Mouse (Mus musculus) thymus, postnatal 14 days (tissue): ENCODE data around the gene Serinc5.

Source experiments
- DNase-seq: peaks from one replicate; pipeline ENCODE4 v3.0.0; 2021

The Serinc5 gene

GRCm38 (mm10) chr13:92610311-92611221 lies at the start of gene Serinc5:
Gene Serinc5 (plus strand): TSS chr13:92611091.
- DNase-seq = peak; percentile 100

DNA sequence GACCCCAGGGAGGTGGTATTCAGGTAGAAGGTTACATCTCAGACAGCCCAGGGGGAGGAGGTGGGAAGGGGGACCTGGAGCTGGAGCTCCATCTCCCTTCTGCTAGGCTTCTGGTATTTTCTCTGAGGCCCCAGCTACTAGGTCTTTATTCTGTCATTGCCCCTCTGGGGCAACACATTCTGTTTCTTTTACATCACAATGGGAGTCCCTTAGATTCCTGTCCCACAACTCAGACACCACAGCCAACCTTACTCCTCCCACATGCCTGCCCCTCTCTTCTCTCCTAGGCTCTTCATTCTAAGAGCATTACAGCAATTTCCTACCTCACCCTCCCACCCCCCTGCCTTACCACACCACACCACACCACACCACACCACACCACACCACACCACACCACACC lies 34.8 kb upstream of the Serinc5 start, which contains the start of gene Spz1:
Gene Spz1 (minus strand): TSS at position 101 of the 400 bp plus-strand sequence.
- no peak for DNase-seq

DNA sequence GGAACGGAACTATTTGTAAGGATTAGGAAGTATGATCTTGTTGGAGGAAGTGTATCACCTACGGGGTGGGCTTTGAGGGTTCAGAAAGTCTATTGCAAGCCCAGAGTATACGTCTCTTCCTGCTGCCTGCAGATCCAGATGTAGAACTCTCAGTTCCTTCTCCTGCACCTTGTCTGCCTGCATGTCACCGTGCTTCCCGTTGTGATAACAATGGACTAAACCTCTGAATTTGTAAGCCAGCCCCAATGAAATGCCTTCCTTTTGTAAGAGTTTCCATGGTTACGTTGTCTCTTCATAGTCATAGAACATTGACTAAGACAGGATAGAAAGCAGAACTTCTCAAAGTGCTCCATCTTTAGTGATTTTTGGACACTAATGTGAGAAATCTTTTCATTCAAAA lies 34.2 kb upstream of the Serinc5 start:
- DNase-seq = no peak

GRCm38 (mm10) chr13:92578210-92578609 lies 32.7 kb upstream of the Serinc5 start:
- no peak for DNase-seq

DNA sequence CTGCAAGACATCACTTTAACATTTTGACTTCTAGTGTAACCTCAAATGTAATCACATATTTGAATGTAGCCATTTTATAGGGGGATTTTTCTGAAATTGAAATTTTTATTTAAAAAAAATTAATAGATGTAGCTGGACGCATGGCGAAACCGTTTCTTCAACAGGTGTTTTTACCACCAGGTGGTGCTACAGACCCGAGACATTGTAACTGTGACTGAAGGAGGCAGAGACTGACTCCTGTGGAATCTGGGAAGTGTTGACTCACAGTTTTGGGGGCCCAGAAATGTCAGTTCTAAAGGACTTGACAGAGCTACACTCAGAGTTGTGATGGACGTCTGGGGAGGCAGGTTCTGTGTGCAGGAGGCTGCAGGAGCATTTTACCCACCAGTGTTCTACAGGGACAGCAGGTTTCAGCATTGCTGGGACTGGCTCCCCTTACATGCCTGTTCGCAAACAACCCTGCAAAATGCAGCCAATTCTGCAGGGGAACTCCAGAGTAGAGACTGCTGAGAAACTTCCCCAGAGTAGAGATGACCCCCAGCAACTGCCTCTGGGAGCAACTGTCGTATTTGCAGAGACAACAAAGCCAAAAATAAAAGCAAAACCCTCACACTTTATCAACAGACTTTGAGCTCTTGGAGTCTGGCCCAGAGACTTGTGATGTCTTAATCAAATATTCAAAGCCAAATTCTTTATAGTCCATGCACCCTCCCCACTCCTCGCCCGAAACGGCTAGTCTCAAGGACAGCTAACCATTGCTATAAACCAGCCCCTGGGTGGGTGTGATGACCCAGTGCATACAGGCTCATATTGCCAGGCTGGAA lies 30.5 kb upstream of the Serinc5 start:
- DNase-seq = peak; percentile 80

DNA sequence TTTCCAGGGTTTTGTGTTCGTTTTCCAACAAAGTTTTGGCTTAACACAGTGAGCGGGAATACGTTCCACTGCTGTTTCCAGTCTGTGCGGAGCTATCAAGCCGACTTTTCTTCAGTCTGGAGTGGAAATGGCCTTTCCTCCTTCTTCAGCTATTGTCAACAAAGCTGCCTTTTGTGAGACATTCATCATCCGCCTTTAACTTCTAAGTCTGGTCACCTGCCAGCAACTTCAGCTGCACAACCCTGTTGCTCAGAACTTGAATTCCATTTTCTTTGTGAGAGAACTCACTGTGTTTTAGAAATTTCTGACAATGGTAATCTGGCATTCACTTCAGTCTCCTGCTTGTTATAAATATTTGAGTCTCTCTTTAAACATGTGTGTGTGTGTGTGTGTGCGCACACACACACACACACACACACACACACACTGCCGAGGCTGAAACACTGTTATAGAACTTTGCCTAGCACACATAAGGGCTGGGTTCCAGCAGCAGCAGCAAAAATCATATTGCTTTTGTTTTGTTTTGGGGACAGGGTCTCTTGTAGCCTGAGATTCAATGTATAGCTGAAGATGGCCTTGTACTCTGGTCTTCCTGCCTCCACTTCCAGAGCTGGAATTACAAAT lies 26.7 kb upstream of the Serinc5 start:
- DNase-seq = no peak

DNA sequence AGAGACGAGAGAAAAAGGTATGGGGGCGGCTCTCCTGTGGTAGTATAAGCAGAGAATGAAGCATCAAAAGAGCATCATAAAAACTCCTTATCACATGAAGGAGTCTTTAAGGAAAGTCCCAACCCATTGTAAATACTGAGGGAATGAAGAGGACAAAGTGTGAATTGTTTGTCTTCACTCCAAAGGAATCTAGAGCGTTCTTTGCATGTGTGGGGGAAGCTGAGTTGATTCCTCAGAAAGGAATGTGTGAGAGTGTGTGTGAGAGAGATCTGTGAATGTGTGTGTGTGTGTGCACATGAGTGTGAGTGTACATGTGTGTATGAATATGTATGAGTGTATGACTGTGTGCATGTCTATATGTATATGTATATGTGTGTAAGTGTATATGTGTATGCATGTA lies 22.2 kb upstream of the Serinc5 start:
- no peak for DNase-seq

GRCm38 (mm10) chr13:92589255-92589654 lies 21.6 kb upstream of the Serinc5 start:
- DNase-seq = no peak

DNA sequence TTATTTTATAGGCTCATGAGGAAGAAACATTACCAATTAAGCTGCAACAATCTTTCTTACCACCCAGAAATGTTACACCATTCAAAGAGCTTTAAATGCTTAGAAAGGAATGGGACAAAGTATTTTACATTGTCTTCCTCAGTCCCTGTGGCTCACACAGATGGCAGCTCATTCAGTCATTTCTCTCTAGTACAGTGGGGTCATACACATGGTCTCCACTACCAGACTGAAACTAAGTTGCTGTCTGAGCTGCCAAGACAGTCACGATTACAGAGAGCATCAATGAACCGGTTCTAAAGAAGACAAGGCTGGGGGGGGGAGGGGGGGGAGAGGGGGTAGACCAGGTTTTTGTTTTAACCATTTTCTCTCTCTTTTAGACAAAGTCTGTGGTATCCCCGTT lies 19.7 kb upstream of the Serinc5 start:
- DNase-seq = no peak

DNA sequence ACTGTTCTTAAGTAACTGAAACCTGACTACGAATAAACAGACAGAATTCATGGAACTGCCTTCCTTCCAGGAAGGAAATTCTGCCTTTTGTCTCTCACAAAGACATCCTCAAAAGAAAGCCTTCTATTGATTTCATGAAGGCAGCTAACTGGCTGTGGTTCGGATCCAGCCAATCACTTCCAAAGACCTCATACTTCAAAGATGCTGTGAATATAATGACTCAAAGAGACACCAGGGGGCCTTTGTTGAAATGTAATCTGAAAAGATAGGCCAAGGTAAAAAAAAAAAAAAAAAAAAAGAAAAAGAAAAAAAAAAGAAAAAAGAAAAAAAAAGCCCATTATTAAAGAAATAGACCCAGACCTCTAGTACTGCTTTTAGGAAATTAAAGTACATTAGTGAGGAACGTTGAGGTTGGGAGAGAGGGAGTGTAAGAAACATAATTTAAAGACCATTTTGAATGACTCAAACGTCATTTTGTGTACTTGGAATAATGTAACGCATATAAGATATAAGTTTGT lies 18.6 kb upstream of the Serinc5 start:
- no peak for DNase-seq

- DNase-seq = no peak
Observed at GRCm38 (mm10) chr13:92592786-92593635, 17.9 kb upstream of the Serinc5 start.

- no peak for DNase-seq
Observed at GRCm38 (mm10) chr13:92593731-92594396, 17.0 kb upstream of the Serinc5 start.

GRCm38 (mm10) chr13:92594481-92594880 lies 16.4 kb upstream of the Serinc5 start:
- DNase-seq = no peak

- no peak for DNase-seq
Observed at GRCm38 (mm10) chr13:92594907-92595306, 16.0 kb upstream of the Serinc5 start.

DNA sequence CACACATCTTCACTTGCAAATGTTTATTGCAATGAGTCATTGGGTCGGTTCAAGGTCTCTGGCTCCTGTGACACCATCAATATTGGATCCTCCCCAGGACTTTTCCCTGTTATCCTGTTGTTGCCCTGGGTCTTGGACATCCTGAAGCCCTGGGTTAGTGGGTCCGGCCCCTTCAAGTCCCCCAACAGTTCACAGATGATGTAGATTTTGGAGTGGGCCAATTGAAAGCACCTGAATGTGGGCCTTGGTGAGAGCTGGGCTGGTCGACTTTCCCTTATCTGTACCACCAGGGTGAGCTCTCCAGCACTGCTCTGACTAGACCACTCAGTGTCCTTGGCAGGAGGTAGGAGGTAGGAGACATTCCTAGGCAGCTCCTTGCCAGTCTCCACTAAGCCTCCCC lies 15.5 kb upstream of the Serinc5 start:
- no peak for DNase-seq

- peak; percentile 45 for DNase-seq
Observed at GRCm38 (mm10) chr13:92605306-92605705, 5.6 kb upstream of the Serinc5 start.

DNA sequence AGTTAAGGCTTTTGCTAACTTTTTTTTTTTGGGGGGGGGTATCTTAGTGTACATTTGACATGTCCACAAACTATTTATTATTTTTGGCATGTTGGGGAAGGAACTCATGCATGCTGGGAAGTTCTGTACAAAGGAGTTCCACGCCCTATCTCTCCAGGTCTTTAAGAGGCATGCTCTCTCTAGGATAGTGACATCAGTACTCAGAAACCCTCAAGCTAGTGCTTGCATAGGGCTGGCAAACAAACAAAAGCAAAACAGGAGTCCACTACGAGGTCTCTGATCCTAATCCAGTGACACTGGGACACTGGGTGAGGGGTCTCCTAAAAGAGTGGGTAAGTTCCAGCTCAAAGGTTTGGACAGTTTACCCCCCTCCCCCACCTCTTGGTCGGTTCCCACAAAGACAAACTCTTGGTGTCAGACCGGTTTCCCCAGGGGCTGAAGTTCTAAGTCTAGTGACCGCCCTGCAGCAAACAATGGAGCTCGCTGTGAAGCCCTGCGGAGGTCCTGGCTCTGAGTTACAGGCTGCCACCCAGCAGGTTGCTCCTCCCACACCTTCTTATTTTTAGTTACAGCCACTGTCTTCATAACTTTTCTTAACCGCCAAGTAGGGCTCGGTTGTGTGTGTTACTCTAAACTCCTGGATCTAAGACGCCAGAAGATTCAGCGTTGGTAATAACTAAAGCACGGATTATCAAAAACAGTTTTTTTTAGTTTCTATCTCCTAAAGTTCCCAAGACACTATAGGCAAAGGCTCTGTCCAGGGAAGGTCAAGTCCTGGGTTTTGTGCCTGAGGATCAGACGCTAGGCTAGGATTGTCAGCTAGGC lies 1.2 kb upstream of the Serinc5 start:
- DNase-seq = peak; percentile 69

- DNase-seq = no peak
Observed at GRCm38 (mm10) chr13:92611254-92611784, 428 bp downstream of the Serinc5 start.

GRCm38 (mm10) chr13:92611917-92612316 lies 1.0 kb downstream of the Serinc5 start:
- peak; percentile 7 for DNase-seq

DNA sequence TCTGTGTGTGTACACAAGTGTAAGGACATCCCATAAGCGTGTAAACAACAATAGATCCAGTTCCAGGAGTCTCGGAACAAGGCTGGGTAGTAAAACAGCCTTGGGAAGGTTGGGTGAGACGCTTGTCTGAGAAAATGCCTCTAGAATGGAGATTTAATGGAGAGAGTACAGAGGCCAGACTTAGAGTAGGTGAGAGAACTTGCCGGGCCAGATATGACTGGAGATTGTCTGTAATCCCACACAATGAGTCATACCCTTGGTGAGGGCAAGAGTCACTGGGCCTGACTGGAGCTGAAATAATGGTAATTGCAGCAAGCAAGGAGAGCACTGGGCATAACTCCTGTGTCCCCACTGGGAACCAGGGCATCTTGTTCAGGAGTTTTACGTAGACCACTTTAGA lies 2.2 kb downstream of the Serinc5 start:
- peak; percentile 2 for DNase-seq
